Mouse (Mus musculus) Muller cell, postnatal 12 days (primary cell): ENCODE data around the gene Furin.

ENCODE experiments used
- DNase-seq: peaks from one replicate; pipeline ENCODE4 v3.0.0-alpha.2; 2015; ENCODE audit errors: inconsistent ontology term

Furin gene

GRCm38 (mm10) chr7:80340793-80341192 lies 64.4 kb downstream of the Furin start, which contains the start of gene Unc45a:
TSS of gene Unc45a (minus strand) at chr7:80341005.
- peak; percentile 76 for DNase-seq

- DNase-seq: peak; percentile 96
These were observed 65.2 kb downstream of the Furin start for GRCm38 (mm10) chr7:80339793-80340628.

- peak; percentile 51 for DNase-seq
These were observed 65.9 kb downstream of the Furin start for GRCm38 (mm10) chr7:80339371-80339770.
